In genomic region chr6:92699491-92700209, GRCm38 (mm10) we compare ENCODE assay signal across 20 mouse cellular contexts. TPM values are rescaled to one million over a fixed set of nuclear protein-coding genes. Genes with fewer than 3 reads are reported as not detected.
A peak's percentile ranks its signal among the peaks of the same experiment; 100 is the strongest.
DNase-seq lines count a peak whose midpoint lies in the region; ATAC-seq lines count a peak whose summit lies in the region.
"Had no signal": no experiment of that assay in that cellular context is flagged by ENCODE, and none has a peak within 500 bp of the region (broad histone marks: within the 10 kb centered on the region; RNA-seq: fewer than 3 reads in every experiment).

No protein-coding gene starts in this region.

- H3K4me2 ChIP-seq in hindbrain, embryonic 13.5 days, result no peak overlapping the region
- H3K4me2 ChIP-seq in hindbrain, embryonic 12.5 days (replicated peaks), result no peak overlapping the region
- no peak overlapping the region for H3K4me2 ChIP-seq in midbrain, embryonic 14.5 days (ENCODE audit: low read length)
- H3K4me2 ChIP-seq: heart, embryonic 11.5 days; kidney, embryonic 15.5 days; stomach, embryonic 15.5 days had no signal

- no peak overlapping the region for H3K9ac ChIP-seq in hindbrain, embryonic 13.5 days
- no peak overlapping the region for H3K9ac ChIP-seq in hindbrain, embryonic 12.5 days
- no peak overlapping the region for H3K9ac ChIP-seq in midbrain, embryonic 14.5 days (replicated peaks; ENCODE audit: low read length)
- H3K9ac ChIP-seq: kidney, embryonic 15.5 days; liver, embryonic 14.5 days; stomach, embryonic 15.5 days had no signal

- peak overlapping the region; percentile 52; the same call in 1 of the 2 replicates for H3K27ac ChIP-seq in hindbrain, embryonic 13.5 days
- H3K27ac ChIP-seq in hindbrain, embryonic 12.5 days, result no peak overlapping the region
- no peak overlapping the region for H3K27ac ChIP-seq in embryonic facial prominence, embryonic 10.5 days (replicated peaks)
- H3K27ac ChIP-seq in midbrain, embryonic 14.5 days (replicated peaks; ENCODE audit: low read depth, low read length), result no peak overlapping the region
- H3K27ac ChIP-seq: kidney, embryonic 15.5 days; liver, embryonic 14.5 days; stomach, embryonic 15.5 days had no signal

- WGBS in hindbrain, embryonic 13.5 days, result 19% methylated on average over 3 of the region's 3 CpGs
- WGBS in hindbrain, embryonic 12.5 days, result 14% methylated on average over 3 of the region's 3 CpGs
- WGBS in embryonic facial prominence, embryonic 10.5 days, result 22% methylated on average over 3 of the region's 3 CpGs
- WGBS in midbrain, embryonic 14.5 days, result 5% methylated on average over 3 of the region's 3 CpGs

- DNase-seq in embryo, embryonic 10 days (ENCODE audit: low spot score), result peak; percentile 57
- no peak for DNase-seq in embryo, embryonic 10.5 days (ENCODE audit: low spot score)
- peak; percentile 10 for DNase-seq in embryonic facial prominence, embryonic 10.5 days (ENCODE audit: low spot score)
- peak; percentile 37 for DNase-seq in midbrain, embryonic 14.5 days
- DNase-seq in cerebellum, adult 18-20 months, result no peak
- DNase-seq: adrenal gland, postnatal 36 days; cerebellum, adult 9-11 months; layer of hippocampus, postnatal 36 days; left cerebral cortex, postnatal 4 days; thymus, postnatal 25 days had no signal

- no peaks in the 10 kb centered on the region for H3K9me3 ChIP-seq in hindbrain, embryonic 13.5 days
- H3K9me3 ChIP-seq in hindbrain, embryonic 12.5 days (replicated peaks), result no peaks in the 10 kb centered on the region
- no peaks in the 10 kb centered on the region for H3K9me3 ChIP-seq in embryonic facial prominence, embryonic 10.5 days
- H3K9me3 ChIP-seq in midbrain, embryonic 14.5 days (ENCODE audit: control insufficient read depth, low read length), result no peaks in the 10 kb centered on the region
- H3K9me3 ChIP-seq: kidney, embryonic 15.5 days; stomach, embryonic 15.5 days had no signal

- peaks cover 43% of the 10 kb centered on the region for H3K4me1 ChIP-seq in hindbrain, embryonic 13.5 days (replicated peaks)
- peaks cover 13% of the 10 kb centered on the region for H3K4me1 ChIP-seq in hindbrain, embryonic 12.5 days
- peaks cover 34% of the 10 kb centered on the region for H3K4me1 ChIP-seq in embryonic facial prominence, embryonic 10.5 days
- H3K4me1 ChIP-seq in midbrain, embryonic 14.5 days (ENCODE audit: control insufficient read depth, insufficient read depth, low read length), result peaks cover 15% of the 10 kb centered on the region; the same call in 1 of the 2 replicates
- H3K4me1 ChIP-seq: stomach, embryonic 15.5 days had no signal

- no peak overlapping the region for H3K4me3 ChIP-seq in hindbrain, embryonic 13.5 days
- no peak overlapping the region for H3K4me3 ChIP-seq in hindbrain, embryonic 12.5 days
- no peak overlapping the region for H3K4me3 ChIP-seq in embryonic facial prominence, embryonic 10.5 days
- no peak overlapping the region for H3K4me3 ChIP-seq in midbrain, embryonic 14.5 days (replicated peaks; ENCODE audit: low read depth, low read length)
- H3K4me3 ChIP-seq: erythroblast, embryonic 14.5 days; kidney, embryonic 15.5 days; stomach, embryonic 15.5 days had no signal

- no peaks in the 10 kb centered on the region for H3K36me3 ChIP-seq in hindbrain, embryonic 13.5 days
- no peaks in the 10 kb centered on the region for H3K36me3 ChIP-seq in hindbrain, embryonic 12.5 days
- H3K36me3 ChIP-seq in embryonic facial prominence, embryonic 10.5 days (replicated peaks), result no peaks in the 10 kb centered on the region
- 0 out of 2 replicates have a peak, but pooled peaks cover 3% of the 10 kb centered on the region for H3K36me3 ChIP-seq in midbrain, embryonic 14.5 days (ENCODE audit: control insufficient read depth, insufficient read depth, low read length)
- H3K36me3 ChIP-seq: G1E; kidney, embryonic 15.5 days; stomach, embryonic 15.5 days had no signal

- ATAC-seq in hindbrain, embryonic 13.5 days (ENCODE audit: low FRiP score), result no peak
- ATAC-seq in hindbrain, embryonic 12.5 days (ENCODE audit: low FRiP score), result no peak
- no peak for ATAC-seq in midbrain, embryonic 14.5 days (ENCODE audit: low FRiP score, low TSS enrichment)
- ATAC-seq in erythroblast, adult 5-6 weeks (replicated peaks; ENCODE audit: low FRiP score, poor library complexity, severe bottlenecking), result no peak
- ATAC-seq: CD4-positive, CD25-positive, alpha-beta regulatory T cell, adult 4 months had no signal

- H3K27me3 ChIP-seq in hindbrain, embryonic 13.5 days, result no peaks in the 10 kb centered on the region
- no peaks in the 10 kb centered on the region for H3K27me3 ChIP-seq in hindbrain, embryonic 12.5 days
- H3K27me3 ChIP-seq in embryonic facial prominence, embryonic 10.5 days (replicated peaks; ENCODE audit: low read depth, poor library complexity, severe bottlenecking), result peaks cover 19% of the 10 kb centered on the region
- 0 out of 2 replicates have a peak, but pooled peaks cover 8% of the 10 kb centered on the region for H3K27me3 ChIP-seq in midbrain, embryonic 14.5 days (ENCODE audit: control insufficient read depth, insufficient read depth, low read length)
- H3K27me3 ChIP-seq: kidney, embryonic 15.5 days; stomach, embryonic 15.5 days had no signal

RNA-seq across cellular contexts. Expression of gene Prickle2, which starts 6.3 kb away (rescaled TPM):
- 14.2 and 14.3 TPM in 2 replicates for polyA plus RNA-seq in hindbrain, embryonic 13.5 days (2015; fragmentation: Nextera tagmentation; extraction: Ambion mirVana)
- polyA plus RNA-seq in hindbrain, embryonic 12.5 days (2016; fragmentation: Nextera tagmentation; extraction: Ambion mirVana), result 13.9 and 16.6 TPM in 2 replicates
- 4.9 and 5.3 TPM in 2 replicates for polyA plus RNA-seq in embryonic facial prominence, embryonic 10.5 days (2016; fragmentation: Nextera tagmentation; extraction: Ambion mirVana)
- polyA plus RNA-seq in midbrain, embryonic 14.5 days (2014; fragmentation: Nextera tagmentation; extraction: Ambion mirVana), result 14.9 and 18.0 TPM in 2 replicates
- total RNA-seq in erythroblast, adult 5-6 weeks (2015; ENCODE audit: low replicate concordance), result not detected in 2 replicates
- total RNA-seq in erythroblast, adult 5-6 weeks (2017; ENCODE audit: low replicate concordance), result under 0.01 TPM in 1 of 2 replicates, not detected in the other
- polyA plus RNA-seq: erythroblast, embryonic 14.5 days; G1E had no signal

Comparison
In these comparisons a context has a peak if more than half of its experiments do, and no peak if none do; other contexts are left out.
1. DNase-seq: peak in embryo, embryonic 10 days (single experiment), embryonic facial prominence, embryonic 10.5 days (single experiment) and midbrain, embryonic 14.5 days (single experiment); none in embryo, embryonic 10.5 days (single experiment) and cerebellum, adult 18-20 months (0 of 2).